In the genomic region with DNA sequence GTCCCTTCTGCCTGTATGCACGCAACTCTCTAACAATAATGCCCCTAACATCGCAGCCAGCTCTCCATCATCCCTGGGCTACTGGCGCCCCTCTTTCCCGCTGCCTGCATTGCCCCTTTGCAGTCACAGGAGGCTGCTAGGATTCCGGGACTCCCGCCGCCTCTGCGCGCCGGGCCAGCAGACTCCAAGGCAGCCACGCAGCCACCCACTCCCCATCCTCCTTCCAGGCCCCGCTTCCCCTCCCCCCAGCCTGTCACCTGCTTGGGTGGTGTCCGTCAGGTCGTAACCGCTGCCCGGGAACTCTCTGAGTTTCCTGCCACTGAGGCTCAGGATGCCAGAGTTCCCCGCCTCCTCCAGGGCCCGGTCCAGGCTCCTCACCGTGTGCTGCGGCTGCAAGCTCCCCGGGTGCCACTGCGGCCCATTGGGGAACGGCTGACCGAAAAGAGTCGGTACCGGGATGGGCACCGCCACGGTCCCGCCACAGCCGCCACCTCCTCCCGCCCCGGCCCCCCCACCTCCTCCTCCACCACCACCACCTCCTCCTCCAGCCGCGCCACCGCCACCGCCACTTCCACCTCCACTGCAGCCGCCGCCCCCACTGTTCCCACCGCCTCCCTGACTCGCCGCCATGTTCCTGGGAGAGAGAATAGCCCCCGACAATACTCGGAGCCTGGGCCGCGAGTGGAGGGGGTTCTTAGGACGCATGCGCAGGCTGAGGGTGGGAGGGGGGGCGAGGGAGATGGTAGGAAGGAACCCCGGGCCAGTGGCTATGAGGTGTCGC, we compare ENCODE assay signal across 8 mouse cellular contexts. TPM values are rescaled to one million over a fixed set of nuclear protein-coding genes. Genes with fewer than 3 reads are reported as not detected.
DNase-seq lines count a peak whose midpoint lies in the region; ATAC-seq and TF ChIP-seq lines count a peak whose summit lies in the region.

A gene (minus strand): TSS at position 661 of the 781 bp plus-strand sequence.

- ATAC-seq in cerebellum, adult (ENCODE audit: insufficient number of reproducible peaks, low FRiP score, low TSS enrichment) = peak; percentile 80
- ATAC-seq in forebrain, embryonic 14.5 days = peak; percentile 92

- WGBS in forebrain, embryonic 14.5 days = 20% methylated on average over 39 of the region's 50 CpGs

- H3K4me2 ChIP-seq in forebrain, embryonic 14.5 days (ENCODE audit: low read length) = peak within 1 kb of the TSS; percentile 52

- peak within 1 kb of the TSS; percentile 93 for H3K27ac ChIP-seq in forebrain, embryonic 14.5 days (ENCODE audit: low read depth, low read length)

- intact Hi-C loops in heart, postnatal 36 days (cut with DNase I) = no loop called here

- no peak for TF ChIP-seq CTCF in E14TG2a.4 (conservative IDR thresholded peaks at IDR 0.05; ENCODE audit: low read length)

- no peaks in the 10 kb centered on the region for H3K9me3 ChIP-seq in E14TG2a.4 (ENCODE audit: low read length)
- H3K9me3 ChIP-seq in forebrain, embryonic 14.5 days (replicated peaks; ENCODE audit: control insufficient read depth, low read length) = no peaks in the 10 kb centered on the region

- no peaks in the 10 kb centered on the region for H3K27me3 ChIP-seq in E14TG2a.4 (ENCODE audit: insufficient read depth, low read length)
- H3K27me3 ChIP-seq in forebrain, embryonic 14.5 days (replicated peaks; ENCODE audit: control insufficient read depth, insufficient read depth, low read length) = no peaks in the 10 kb centered on the region

- H3K4me3 ChIP-seq in E14TG2a.4 (replicated peaks; ENCODE audit: low read length) = peak within 1 kb of the TSS; percentile 77
- H3K4me3 ChIP-seq in forebrain, embryonic 14.5 days (ENCODE audit: low read depth, low read length) = peak within 1 kb of the TSS; percentile 49

- peak; percentile 81 for DNase-seq in forebrain, embryonic 14.5 days (ENCODE audit: low spot score)
- peak; percentile 9 to 38 for DNase-seq in heart, postnatal 36 days
- peak; percentile 36 to 49 for DNase-seq in layer of hippocampus, postnatal 36 days
- DNase-seq in lung, postnatal 36 days = peak; percentile 1
- DNase-seq in right cerebral cortex, postnatal 14 days = peak; percentile 57
- no peak for DNase-seq in MN1 (ENCODE audit: low spot score)

- no peaks in the 10 kb centered on the region for H3K36me3 ChIP-seq in E14TG2a.4 (ENCODE audit: insufficient read depth, low read length)
- H3K36me3 ChIP-seq in forebrain, embryonic 14.5 days (ENCODE audit: control insufficient read depth, insufficient read depth, low read length) = no peaks in the 10 kb centered on the region

- H3K9ac ChIP-seq in forebrain, embryonic 14.5 days (ENCODE audit: low read length) = peak within 1 kb of the TSS; percentile 75

- H3K4me1 ChIP-seq in E14TG2a.4 (replicated peaks; ENCODE audit: low read depth, low read length) = 0 out of 2 replicates have a peak, but pooled peaks cover 2% of the 10 kb centered on the region
- H3K4me1 ChIP-seq in forebrain, embryonic 14.5 days (ENCODE audit: control insufficient read depth, insufficient read depth, low read length) = no peaks in the 10 kb centered on the region

RNA-seq across cellular contexts. Expression of the gene that starts here (rescaled TPM):
- polyA plus RNA-seq in forebrain, embryonic 14.5 days (2014; fragmentation: Nextera tagmentation; extraction: Ambion mirVana) = 22.1 and 23.7 TPM in 2 replicates
- 1 to 10 TPM; 2.6 to 2.8 TPM for total RNA-seq in heart, postnatal 36 days (2021)
- total RNA-seq in layer of hippocampus, postnatal 36 days (2021) = 10 to 100 TPM; 26.6 to 28.2 TPM

Comparison
In these comparisons a context has a peak if more than half of its experiments do, and no peak if none do; other contexts are left out.
1. RNA of the gene that starts here (total RNA-seq): 26.6 to 28.2 TPM in layer of hippocampus, postnatal 36 days; 2.6 to 2.8 TPM in heart, postnatal 36 days; every median in the first group is over 4 times any median in the second.